Mouse (Mus musculus) adrenal gland, adult 18-20 months (tissue): ENCODE measurements around the gene Zfp513. TPM values are rescaled to one million over a fixed set of nuclear protein-coding genes. Genes with fewer than 3 reads are reported as not detected.

Experiments used
- DNase-seq, 2 experiments: peaks; one replicate each; pipeline ENCODE4 v3.0.0; 2021 to 2022; ENCODE audit warnings: low spot score in 2 of 2
- total RNA-seq, 2 experiments: library from RNA; stranded (reverse); gene quantifications; 1 replicate in 1 of 2; 2 replicates in 1 of 2; pipeline ENCODE4 v1.2.3; 2021

Gene Zfp513
- total RNA-seq, 2 experiments from 2014 or later: 25.9 to 29.2 TPM

DNA sequence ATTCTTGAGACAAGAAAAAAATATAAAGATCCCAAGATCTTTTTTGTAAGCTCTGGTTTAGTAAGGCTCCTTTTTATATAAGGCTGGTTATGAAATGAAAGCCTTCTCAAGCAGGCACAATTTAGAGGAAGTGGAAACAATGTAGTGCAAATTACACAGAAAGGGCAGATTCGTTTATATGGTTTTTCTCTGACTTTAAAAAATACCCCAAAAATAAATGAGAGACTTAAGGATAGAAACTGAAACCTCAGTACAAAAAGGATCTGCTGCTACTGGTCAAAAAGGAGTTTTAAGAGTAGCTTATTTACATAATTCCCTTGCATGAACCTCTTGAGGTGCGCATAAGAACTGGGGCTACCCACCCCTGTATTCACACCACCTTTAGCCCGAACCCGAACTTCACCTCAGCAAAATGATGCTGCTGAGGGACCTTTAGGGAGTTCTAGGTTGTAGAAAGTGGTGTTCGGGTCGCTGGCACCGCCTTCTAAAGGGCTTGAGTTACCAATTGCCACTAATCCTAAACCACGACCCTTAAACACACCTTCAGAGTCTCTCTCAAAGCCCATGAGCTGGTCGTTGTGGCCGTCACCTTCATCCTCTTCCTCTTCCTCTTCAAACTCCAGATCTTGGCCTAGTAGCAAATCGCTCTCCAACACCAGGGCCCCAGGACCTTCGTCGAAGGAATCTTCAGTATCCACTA is 911 bp downstream of the Zfp513 start:
- DNase-seq: no peak

DNA sequence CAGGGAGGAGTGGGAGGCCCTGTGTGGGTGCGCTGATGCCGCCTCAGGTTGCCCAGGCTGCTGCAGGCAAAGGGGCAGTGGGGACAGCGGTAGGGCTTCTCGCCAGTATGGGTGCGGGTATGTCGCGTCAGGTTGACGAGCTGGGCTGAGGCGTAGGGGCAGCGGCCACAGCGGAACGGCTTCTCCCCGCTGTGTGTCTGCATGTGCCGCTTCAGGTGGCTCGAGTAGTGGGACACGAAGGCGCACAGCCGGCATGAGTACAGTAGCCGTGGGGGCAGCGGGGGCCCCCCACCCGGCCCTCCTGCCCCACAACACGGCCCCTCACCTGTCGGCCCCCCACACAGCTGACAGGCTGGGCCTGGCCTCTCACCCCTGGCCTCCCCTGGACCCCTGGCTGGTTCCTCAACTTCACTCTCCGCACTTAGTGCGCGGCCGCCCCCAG is 1.8 kb downstream of the Zfp513 start:
- peak in 1 of 2 experiments; percentile 17 for DNase-seq

DNA sequence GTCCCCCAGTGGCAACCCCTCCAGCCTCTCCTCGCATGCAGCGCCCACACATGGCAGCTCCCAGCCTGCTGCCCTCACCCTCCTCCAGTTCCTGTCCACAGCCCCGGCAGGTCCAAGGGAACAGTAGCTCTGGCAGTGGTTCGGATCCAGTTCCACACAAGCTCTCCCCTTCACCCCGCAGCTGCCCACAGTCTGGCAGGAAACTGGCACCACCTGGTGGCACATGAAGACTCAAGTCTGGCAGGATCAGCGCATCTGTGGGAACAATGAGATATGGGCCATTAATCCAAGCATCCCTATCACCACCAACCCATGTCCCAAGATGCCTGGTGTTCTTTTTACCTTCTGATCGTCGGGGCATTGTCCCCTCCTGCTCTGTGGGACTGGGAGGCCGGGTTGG is 2.2 kb downstream of the Zfp513 start:
- DNase-seq: peak in 1 of 2 experiments; percentile 24

DNA sequence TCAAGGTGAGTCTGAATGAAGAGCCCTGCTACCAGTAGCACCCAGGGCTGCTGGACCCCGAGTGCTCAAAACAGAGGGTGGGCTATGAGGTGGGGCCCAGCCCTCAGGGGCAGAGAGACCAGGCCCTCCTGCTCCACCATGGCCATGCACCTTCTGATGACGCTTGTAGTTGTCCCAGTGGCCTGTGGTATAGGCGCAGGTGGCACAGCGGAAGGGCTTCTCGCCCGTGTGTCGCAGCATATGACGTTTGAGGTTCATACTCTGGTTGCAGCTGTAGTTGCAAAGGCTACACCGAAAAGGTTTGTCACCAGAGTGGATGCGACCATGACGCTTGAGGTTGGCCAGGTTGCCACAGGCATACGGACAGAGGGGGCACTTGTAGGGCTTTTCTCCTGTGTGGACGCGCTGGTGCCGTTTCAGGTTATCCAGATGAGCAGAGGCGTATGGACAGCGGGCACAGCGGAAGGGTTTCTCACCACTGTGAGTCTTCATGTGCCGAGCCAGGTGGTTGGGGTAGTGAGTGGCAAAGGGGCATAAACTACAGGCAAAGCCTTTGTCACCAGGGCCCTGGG is 2.7 kb downstream of the Zfp513 start:
- no peak for DNase-seq

DNA sequence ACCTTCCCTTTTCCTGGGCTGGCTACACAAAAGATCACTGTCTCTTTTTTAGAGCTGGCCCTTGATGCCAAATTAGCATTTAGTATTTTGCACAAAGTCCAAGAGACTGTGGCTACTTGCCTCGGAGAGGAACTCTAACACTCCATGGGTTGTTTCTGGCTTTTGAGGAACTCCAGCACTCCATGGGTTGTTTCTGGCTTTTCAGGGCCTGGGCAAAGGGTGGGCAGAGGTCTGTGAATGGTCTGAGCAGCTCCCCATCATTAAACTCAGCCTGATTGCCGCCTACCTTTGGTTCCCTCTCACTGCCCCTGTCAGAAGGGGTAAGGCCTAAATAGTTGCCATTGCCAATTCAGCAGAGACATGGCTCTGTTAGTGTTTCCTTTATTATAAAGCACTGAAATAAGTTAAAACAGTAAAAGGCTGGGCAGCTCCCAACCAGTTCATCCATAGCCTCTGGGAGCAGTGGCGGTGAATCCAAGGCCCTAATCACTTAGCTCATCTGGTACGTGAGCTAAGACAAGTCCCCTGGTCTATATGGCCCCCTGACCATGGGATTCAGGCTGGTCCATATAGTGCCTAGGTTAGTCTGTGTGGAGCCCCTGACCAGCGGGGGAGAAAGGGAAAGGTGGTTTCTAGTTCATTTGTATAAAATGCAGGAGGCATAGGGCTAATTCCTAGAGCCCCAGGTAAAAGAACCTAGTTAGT is 3.3 kb downstream of the Zfp513 start:
- no peak for DNase-seq

DNA sequence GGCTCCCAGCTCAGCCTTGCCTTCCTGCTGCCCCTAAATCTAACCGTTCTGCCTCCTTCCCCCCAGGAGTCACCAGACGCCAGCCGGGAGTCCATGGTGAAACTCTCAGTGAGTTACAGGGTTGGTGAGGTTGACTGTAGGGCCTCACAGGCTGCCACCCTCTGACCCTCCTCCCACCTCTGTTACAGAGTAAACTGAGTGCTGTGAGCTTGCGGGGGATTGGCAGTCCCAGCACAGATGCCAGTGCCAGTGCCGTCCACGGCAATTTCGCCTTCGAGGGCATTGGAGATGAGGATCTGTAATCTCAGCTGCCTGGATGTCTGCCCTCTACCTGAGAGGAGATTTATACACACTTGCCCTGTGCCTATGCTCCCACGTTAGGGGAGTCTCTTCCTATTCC is 3.9 kb downstream of the Zfp513 start:
- no peak for DNase-seq

DNA sequence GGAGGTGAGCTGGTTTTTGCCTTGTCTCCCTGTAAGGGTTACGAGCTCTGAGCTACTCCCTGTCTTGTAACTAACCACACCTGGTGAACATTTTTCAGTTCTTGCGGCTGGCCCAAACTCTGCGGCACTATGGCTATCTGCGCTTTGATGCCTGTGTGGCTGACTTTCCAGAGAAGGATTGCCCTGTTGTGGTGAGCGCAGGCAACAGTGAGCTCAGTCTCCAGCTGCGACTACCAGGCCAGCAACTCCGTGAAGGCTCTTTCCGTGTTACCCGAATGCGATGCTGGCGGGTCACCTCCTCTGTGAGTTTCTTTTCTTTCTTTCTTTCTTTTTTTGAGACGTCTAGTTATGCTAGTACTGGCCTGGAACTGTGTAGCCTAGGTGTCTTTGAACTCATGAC is 5.0 kb downstream of the Zfp513 start:
- no peak for DNase-seq

DNA sequence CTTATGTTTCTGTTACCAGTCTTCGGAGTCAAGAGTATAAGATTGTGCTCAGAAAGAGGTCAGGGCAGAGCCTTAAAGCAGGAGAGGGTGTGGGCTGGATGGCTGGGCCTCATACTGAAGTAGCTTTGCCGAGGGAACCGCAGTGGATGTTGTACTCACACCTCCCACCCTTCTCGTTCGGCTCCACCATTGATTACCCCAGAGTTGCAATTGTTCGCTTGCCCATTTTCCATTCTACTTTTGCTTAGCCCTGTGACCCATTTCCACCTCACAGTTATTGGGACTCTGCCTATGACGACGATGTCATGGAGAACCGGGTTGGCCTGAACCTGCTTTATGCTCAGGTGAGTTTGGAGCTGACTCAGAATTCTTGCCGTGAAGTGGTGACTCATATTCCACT is 5.9 kb downstream of the Zfp513 start:
- no peak for DNase-seq

DNA sequence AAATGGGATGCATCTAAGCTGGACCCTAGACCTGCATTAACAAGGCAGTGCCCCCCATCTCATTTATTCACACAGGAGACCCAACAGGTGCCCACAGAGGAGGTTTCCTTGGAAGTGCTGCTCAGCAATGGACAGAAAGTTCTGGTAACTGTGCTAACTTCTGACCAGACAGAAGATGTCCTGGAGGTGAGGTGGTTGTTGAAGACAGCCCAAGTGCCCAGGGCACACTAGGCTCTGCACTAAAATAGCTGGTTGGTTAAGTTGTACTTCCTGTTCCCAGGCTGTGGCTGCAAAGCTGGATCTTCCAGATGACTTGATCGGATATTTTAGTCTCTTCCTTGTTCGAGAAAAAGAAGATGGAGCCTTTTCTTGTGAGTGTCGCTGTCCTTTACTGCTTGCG is 6.4 kb downstream of the Zfp513 start:
- no peak for DNase-seq

DNA sequence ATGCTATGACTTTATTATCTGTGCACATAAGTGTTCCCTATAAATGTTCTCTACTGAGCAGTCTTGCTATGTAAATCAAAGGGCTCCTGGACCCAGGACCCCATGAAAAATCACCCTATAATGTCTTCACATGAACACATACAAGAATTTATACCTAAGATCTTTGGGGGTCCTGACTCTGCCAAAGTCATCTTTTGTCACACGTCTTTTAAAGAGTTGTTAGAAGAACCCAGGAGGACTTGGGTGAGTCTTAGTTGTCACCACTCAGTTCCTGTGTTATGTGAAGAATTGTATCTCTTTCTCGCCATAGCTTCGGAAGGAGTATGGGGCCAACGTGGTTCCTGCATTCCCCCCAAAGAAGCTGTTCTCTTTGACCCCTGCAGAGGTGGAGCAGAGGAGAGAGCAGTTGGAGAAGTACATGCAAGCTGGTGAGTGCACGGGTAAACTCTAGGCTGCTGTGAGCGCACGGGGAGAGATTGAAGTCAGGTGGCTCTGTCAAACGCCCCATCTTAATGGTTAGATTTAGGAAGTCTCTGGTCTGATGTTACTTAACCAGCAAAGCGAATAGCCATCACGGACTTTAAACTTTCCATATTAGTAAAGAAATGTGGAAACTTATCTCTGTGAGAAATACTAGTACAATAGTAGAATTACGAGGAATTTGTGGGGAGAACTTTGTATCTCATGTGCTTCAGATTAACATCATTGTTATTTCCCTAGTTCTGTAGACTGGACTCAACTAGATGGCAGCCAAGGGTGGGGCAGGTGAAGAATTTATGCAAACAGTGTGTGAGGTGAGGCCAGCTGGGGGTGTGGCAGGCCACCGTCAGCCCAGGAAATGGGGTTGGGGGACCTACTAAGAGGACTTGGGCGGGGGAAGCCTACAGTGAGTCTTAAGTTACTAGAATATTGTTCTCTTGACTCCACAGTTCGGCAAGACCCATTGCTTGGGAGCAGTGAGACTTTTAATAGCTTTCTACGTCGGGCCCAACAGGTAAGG is 7.3 kb downstream of the Zfp513 start:
- DNase-seq: no peak

DNA sequence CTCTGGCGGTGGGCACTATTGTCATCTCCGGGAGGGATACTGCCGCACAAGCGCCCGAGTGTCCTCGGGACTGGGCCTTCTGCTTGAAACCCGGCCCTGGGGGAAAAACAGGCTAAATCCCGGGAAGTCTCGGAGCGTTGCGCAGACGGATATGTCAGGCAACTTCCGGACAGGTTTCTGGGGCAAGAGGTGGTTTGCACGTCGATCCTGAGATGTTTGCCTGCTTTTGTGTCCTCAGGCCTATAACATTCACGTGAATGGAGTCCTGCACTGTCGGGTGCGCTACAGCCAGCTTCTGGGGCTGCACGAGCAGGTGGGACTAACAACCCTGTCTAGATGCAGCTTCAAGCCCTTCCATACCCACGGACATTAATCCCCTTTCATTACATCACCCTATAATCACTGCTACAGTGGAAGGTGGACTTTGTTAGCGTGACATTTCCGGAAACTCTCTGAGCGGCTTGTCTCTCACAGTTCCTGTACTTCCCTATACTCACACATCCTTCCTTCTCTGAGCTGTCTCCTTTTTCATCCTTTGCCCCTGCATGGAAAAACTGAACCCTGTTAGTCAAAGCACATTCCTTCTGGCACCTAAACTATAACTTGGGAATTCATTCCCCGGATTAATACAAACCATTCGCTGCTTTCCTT is 8.3 kb downstream of the Zfp513 start:
- no peak for DNase-seq

DNA sequence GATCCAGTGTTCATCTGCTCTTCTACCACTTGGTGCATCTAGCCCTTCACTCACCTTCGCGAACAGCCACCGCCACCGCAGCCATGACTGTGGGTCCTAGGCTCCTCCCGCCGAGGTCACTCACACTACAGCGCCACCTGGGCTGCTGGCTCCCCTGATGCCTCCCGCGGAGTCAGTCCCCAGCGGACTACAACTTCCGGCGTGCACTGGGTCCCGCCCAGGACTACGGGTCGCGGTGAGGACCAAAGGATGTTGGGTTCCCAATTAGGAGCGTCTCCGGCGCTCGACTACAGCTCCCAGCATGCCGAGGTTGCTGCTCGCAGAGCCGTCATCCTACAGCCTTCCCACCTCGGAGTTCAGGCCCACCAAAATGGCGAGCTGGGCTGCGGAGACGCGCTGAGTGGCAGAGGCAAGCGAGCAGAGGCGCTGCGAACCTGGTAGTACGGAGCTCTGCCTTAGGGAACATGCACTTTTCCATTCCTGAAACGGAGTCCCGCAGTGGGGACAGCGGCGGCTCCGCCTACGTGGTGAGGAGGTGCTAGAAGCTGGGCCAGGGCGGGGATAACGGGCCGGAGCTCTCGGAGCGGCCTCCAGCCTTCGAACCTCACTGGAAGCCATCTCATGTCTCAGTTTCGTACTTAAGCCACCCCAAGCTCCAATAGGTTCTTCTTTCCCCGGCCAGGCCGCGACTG is 9.0 kb downstream of the Zfp513 start, which contains the start of the genes Snx17 and Eif2b4:
Gene Snx17, plus strand, starts transcription at position 289 of the 692 bp plus-strand sequence.
Gene Eif2b4, minus strand, starts transcription at position 492 of the 692 bp plus-strand sequence.
- peak; percentile 99 for DNase-seq

DNA sequence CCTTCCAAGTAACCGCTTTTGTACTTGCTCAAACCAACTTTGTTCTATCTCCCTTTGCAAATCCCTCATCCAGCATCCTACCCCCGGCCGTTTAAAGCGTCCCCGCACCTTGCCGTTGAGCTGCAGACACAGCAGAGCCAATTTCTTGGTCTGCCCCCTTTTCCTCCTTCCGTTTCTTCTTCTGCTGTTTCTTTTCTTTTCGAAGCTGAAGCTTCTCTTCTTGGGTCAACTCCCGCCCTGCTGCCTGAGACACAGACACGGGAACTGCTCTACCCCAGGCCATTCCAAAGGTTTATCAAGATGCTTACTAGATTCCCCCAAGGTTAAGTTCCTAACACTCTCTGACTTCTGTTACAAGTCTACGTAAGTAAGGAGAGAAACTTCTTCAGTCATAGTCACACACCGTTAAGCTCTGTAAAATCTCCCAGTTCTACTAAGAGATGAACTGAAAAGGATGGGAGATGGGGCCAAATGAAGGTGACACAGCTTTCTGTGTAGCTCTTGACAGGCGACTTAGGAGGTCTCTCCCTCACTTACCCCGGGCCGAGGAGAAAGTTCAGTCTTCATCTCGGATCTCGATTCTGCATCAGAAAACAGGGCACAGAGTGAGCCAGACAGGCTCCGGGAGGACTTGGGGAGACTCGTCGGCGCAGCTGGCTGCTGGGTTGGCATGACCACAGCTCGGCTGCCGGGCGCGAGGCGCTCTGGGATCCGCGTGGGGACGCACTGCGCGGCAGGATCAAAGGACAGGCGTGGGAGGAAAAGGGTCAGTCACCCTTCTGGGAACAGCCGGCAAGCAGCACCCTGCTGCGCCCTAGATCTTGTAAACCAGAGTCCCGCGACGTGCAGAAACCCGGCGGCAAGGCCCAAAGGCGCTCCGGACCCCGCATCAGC is 9.8 kb downstream of the Zfp513 start:
- peak; percentile 82 to 88 for DNase-seq

DNA sequence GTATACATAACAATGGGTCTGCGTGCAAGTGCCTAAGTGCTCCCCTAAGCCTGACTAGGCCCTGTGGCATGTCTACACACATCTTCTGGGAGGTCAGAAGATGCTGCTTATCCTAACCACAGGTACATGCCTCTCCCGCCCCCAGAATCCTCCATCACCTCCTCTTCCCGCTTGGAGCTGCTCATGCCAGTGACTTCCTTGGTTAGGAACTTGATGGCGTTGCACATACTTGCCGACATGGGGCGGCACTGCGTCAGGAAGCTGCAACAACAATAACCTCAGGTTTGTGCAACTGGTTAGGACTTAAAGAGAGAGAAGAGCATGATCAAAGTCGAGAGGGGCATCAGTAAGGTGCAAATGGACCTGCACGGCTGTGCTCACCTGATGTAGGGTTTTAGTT is 11.9 kb downstream of the Zfp513 start:
- DNase-seq: no peak

DNA sequence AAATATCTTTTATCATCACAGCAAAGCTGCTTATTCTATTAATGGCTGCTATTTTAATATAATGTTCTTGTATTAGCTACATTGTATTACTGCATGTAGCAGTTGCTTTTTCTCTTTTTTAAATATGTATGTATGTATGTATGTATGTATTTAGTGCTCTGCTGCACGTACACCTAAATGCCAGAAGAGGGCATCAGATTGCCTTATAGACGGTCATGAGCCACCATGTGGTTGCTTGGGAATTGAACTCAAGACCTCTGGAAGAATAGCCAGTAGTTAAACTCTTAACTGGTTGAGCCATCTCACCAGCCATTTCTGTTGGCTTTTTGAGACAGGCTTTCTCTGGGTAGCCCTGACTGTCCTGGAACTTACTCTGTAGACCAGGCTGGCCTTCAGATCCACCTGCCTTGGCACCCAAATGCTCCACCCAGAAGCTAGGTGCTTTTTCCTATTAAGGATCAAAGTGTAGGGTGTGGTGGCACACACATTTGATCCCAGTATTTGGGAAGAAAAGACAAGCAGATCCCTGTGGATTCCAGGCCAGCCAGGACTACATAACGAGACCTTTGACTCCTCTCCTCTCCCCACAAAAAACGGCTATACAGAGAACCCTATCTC is 13.8 kb downstream of the Zfp513 start:
- no peak for DNase-seq

DNA sequence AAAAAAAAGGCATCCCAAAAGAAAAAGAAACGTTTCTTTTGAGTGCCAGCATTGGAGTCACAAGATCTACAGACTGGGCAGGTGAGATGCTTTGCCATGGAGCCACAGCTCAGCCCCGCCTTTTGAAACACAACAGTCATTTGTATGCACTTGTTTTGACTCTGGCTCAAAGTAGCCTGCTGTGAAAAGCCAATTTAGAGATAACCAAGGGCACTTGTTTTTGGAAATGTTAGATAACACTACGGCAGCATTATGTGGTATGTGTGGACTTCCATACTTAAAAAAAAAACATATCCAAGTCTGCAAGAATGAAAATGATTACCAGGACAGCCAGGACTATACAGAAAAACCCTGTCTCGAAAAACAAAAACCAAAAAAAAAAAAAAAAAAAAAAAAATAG is 18.4 kb downstream of the Zfp513 start:
- no peak for DNase-seq

DNA sequence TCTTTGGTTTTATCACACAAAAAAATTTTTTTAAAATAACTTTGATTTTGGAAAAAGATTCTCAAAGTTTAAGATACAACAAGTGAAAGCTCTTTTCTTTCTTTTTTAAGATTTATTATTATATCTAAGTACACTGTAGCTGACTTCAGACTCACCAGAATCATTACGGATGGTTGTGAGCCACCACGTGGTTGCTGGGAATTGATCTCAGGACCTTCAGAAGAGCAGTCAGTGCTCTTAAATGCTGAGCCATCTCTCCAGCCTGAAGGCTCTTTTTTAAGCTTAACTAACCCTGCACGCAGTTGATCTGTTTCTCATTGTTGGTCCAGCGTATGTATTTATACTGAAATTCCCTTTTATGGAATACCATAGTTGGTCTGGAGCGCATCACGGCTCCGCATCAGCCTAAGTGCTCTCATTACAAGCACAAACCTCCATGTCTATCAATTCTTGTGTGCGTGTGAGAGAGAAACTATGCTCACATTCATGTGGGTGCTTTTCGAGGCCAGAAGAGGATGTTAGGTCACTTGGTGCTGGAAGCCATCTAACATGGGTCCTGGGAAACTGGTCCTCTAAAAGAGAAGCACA is 20.8 kb downstream of the Zfp513 start:
- no peak for DNase-seq
